Mouse (Mus musculus): Measurements from ENCODE around the gene Ubtf. TPM values are rescaled to one million over a fixed set of nuclear protein-coding genes. Genes with fewer than 3 reads are reported as not detected.

Ubtf gene
- polyA plus RNA-seq, 1 experiment: 27.7 TPM

DNA sequence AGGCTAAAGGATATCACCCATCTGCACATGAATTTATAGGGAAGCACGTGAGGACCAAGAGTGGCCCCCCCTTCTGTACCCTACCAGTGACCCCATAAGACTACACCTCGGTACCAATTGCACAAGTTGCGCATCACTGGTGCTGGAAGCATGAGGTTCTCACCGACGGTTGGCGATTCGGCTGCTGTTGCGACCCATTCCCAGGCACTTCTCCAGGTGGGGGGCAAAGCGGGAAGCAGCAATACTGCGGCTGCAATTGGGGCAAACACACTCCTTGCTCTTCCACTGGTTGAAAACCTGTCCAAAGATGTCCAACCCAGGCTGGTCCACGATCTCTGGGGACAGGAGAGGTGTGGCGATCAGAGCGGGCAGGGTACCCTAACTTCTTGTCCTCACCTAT, 25.6 kb downstream of the Ubtf start:
- WGBS: 91% methylated on average over 13 of the region's 13 CpGs

DNA sequence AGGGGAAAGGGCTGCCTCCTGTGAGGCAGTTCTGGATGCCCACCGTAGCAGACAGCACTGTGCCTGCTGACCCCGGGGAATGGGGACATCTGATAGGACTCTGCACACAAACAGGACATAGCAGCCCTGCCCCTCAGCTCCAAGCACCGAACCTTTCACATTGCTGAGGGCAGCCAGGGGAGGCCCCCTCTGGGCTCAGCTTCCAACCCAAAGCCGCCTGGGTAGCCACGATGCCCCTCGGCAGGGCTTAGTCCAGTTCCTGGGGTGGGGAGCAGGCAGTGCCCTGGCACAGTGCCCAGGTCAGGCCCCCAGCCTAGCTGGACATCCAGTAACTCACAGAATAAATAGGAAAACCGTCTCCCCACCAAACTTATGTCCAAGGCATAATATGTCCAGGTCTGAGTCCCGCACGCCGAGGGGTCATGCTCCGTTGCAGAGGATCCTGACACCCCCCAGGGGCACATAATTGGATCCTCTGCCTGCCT, 28.4 kb downstream of the Ubtf start:
- TF ChIP-seq CTCF (IDR thresholded peaks at IDR 0.05; ENCODE audit: insufficient read depth, low read length) (no peak), POLR2A (IDR thresholded peaks at IDR 0.05; ENCODE audit: borderline replicate concordance, extremely low read depth, low read depth, low read length) (no peak)
- Histone ChIP-seq H3K4me1 (ENCODE audit: control insufficient read depth, insufficient read depth, low read length) (peaks cover 7% of the 10 kb centered on the region), H3K4me3 (replicated peaks; ENCODE audit: extremely low read depth, low read depth, low read length) (no peak overlapping the region)
- no peak for DNase-seq
- WGBS: 77% methylated on average over 11 of the region's 11 CpGs

More for the DNA sequence above, 25.6 kb downstream of the Ubtf start:
- TF ChIP-seq POLR2A (IDR thresholded peaks at IDR 0.05; ENCODE audit: borderline replicate concordance, extremely low read depth, low read depth, low read length) (no peak), CTCF (IDR thresholded peaks at IDR 0.05; ENCODE audit: insufficient read depth, low read length) (no peak)
- peaks cover 7% of the 10 kb centered on the region for H3K4me1 ChIP-seq (ENCODE audit: control insufficient read depth, insufficient read depth, low read length)
- no peak overlapping the region for H3K4me3 ChIP-seq (replicated peaks; ENCODE audit: extremely low read depth, low read depth, low read length)
- DNase-seq: no peak

DNA sequence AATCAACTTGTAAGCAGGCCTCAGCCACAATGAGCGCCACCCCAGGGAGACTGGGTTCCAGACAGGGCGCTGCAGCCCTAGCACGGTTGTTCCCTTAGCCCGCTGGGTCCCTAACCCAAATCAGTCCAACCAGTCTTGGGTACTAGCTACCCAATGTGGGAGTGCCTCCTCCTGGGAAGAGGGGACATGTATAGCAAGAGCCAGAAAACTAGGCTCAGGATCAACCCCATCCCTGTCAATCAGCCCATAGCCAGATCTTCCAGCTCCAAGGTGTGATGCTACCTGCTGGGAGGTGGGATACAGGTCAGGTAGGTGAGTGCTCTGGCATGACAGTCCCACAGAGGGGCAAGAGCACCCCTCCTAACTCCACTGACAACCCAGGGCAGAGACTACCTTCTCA, 29.4 kb downstream of the Ubtf start:
- H3K4me3 ChIP-seq (replicated peaks; ENCODE audit: extremely low read depth, low read depth, low read length): no peak overlapping the region
- 90% methylated on average over 4 of the region's 4 CpGs for WGBS
- peaks cover 8% of the 10 kb centered on the region for H3K4me1 ChIP-seq (ENCODE audit: control insufficient read depth, insufficient read depth, low read length)
- TF ChIP-seq CTCF (IDR thresholded peaks at IDR 0.05; ENCODE audit: insufficient read depth, low read length) (no peak), POLR2A (IDR thresholded peaks at IDR 0.05; ENCODE audit: borderline replicate concordance, extremely low read depth, low read depth, low read length) (no peak)
- DNase-seq: no peak

DNA sequence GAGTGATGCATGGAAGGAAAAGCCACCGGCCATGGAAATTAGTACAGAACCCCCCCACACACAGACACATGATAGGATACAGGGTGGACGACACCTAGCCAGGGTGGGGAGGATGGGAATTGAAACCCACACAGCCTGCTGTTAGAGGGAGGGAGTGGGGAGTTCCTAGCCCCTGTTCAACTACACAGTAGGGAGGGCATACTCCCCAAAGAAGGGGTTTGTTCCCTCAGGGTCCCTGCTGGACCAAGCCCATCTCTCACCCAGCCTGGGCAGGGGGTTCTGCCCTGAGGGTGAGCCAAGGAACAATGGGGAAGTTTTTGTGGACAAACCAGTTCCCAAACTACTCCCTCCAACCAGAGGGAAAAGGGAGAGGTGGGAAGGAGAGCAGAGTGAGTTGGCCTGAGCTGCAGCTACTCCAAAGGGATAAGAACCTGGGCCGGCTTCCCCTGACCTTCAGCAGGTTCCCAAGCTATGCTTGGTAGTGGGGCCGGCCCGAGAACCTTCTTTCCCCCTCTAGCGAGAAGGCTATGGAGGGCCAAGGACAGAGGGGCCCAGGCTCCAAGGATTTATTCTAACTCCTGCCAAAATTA, 29.9 kb downstream of the Ubtf start:
- no peak for TF ChIP-seq CTCF (IDR thresholded peaks at IDR 0.05; ENCODE audit: insufficient read depth, low read length)
- no peak for TF ChIP-seq POLR2A (IDR thresholded peaks at IDR 0.05; ENCODE audit: borderline replicate concordance, extremely low read depth, low read depth, low read length)
- H3K4me1 ChIP-seq (ENCODE audit: control insufficient read depth, insufficient read depth, low read length): 0 out of 2 replicates have a peak, but pooled peaks cover 4% of the 10 kb centered on the region
- H3K4me3 ChIP-seq (replicated peaks; ENCODE audit: extremely low read depth, low read depth, low read length): no peak overlapping the region
- DNase-seq: no peak
- 62% methylated on average over 6 of the region's 6 CpGs for WGBS

DNA sequence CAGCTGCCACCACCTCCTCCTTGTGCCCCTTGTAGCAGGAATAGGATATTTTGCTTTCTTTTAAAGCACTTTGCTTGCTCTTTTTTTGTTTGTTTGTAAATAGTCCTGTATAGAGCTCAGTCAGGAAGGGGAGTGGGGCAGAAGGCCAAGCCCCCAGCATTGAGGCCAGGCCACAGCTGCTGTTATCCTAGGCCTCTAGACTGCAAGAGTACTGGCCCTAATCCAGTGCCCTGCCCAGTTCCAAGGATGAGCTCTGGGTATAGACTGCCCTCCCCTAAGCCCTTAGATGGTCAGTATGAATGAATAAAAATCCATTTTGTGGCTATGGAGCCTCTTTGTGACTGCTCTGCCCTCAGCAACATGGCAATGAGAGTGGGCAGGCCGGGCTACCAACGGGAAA, 30.6 kb downstream of the Ubtf start:
- TF ChIP-seq CTCF (IDR thresholded peaks at IDR 0.05; ENCODE audit: insufficient read depth, low read length) (no peak), POLR2A (IDR thresholded peaks at IDR 0.05; ENCODE audit: borderline replicate concordance, extremely low read depth, low read depth, low read length) (no peak)
- WGBS: 64% methylated on average over 2 of the region's 2 CpGs
- no peak for DNase-seq

DNA sequence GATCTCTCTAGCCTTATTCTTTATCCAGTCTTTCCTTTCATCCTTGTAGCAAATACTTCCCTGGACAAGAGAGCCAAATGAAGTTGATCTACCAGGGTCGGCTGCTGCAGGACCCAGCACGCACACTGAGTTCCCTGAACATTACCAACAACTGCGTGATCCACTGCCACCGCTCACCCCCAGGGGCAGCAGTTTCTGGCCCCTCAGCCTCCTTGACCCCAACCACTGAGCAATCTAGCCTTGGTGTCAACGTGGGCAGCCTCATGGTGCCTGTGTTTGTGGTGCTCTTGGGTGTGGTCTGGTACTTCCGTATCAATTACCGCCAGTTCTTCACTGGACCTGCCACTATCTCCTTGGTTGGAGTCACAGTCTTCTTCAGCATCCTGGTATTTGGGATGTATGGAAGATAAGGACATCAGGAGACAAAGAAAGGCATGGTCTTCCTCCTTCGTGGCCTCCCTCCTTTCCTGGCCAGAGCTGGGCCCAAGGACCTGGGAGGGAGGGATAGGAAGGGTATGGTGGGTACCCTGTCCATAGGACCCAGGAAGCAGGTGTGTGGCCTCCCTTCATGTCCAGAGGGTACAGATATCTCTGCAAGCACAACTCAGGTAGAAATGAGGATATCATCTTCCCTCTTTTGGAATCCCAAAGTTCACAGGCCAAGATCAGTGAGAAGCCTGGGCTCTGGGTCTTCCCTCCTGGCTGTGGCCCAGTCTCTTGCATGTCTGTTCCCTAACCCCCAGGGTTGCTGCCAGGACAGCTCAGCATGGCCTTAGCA, 31.3 kb downstream of the Ubtf start:
- Histone ChIP-seq H3K4me1 (ENCODE audit: control insufficient read depth, insufficient read depth, low read length) (0 out of 2 replicates have a peak, but pooled peaks cover 4% of the 10 kb centered on the region), H3K4me3 (replicated peaks; ENCODE audit: extremely low read depth, low read depth, low read length) (no peak overlapping the region)
- WGBS: 83% methylated on average over 8 of the region's 8 CpGs
- no peak for DNase-seq
- TF ChIP-seq CTCF (IDR thresholded peaks at IDR 0.05; ENCODE audit: insufficient read depth, low read length): no peak
- TF ChIP-seq POLR2A (IDR thresholded peaks at IDR 0.05; ENCODE audit: borderline replicate concordance, extremely low read depth, low read depth, low read length): no peak

More for the DNA sequence above, 30.6 kb downstream of the Ubtf start:
- Histone ChIP-seq H3K4me3 (replicated peaks; ENCODE audit: extremely low read depth, low read depth, low read length) (no peak overlapping the region), H3K4me1 (ENCODE audit: control insufficient read depth, insufficient read depth, low read length) (0 out of 2 replicates have a peak, but pooled peaks cover 4% of the 10 kb centered on the region)

DNA sequence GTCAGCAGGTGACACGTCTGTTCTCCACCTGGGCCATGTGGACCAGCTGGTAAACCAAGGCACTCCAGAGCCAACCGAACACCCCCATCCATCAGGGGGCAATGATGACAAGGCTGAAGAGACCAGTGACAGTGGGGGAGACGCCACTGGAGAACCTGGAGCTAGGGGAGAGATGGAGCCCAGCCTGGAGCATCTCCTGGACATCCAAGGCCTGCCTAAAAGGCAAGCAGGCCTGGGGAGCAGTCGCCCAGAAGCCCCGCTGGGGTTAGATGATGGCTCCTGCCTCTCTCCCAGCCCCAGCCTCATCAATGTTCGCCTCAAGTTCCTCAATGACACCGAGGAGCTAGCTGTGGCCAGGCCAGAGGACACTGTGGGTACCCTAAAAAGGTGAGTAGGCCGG, 32.1 kb downstream of the Ubtf start:
- H3K4me1 ChIP-seq (ENCODE audit: control insufficient read depth, insufficient read depth, low read length): 0 out of 2 replicates have a peak, but pooled peaks cover 4% of the 10 kb centered on the region
- no peak for DNase-seq
- TF ChIP-seq POLR2A (IDR thresholded peaks at IDR 0.05; ENCODE audit: borderline replicate concordance, extremely low read depth, low read depth, low read length) (no peak), CTCF (IDR thresholded peaks at IDR 0.05; ENCODE audit: insufficient read depth, low read length) (no peak)
- H3K4me3 ChIP-seq (replicated peaks; ENCODE audit: extremely low read depth, low read depth, low read length): no peak overlapping the region
- 90% methylated on average over 8 of the region's 8 CpGs for WGBS

DNA sequence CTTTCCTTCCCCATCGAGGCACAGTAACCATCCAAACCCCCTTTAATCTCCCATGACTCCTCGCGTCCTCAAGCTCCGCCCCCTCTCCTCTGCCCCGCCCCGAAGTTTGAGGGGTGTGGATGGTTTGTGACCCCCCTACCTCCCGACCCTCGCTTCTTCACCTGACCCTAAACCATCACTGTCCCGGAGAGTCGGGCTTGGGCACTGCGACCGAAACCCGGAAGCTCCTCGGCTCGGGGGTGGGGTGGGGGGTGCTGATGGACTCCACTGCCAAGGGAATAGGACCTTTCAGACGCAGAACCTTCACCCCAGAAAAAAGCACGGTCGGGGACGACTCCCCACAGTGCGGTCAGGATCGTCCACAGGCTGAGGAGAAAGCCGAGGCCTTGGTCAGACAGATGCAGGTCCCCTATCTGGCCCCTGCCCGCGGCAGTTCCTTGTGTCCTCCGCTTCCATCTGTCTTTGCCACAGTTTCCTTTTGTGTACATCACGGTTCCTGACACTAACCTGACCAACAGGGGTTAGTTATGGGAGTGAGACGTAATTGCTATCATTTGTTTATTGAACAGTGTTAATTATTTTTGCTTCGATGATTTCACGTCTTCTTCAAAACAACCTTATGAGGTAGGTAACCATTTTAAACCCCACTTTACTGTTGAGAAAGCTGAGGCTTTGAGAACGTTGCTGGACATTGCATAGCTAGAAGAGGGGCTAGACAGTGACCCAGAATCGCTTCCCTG, 34.3 kb downstream of the Ubtf start:
- 2% methylated on average over 31 of the region's 31 CpGs for WGBS
- no peak for TF ChIP-seq POLR2A (IDR thresholded peaks at IDR 0.05; ENCODE audit: borderline replicate concordance, extremely low read depth, low read depth, low read length)
- no peak for TF ChIP-seq CTCF (IDR thresholded peaks at IDR 0.05; ENCODE audit: insufficient read depth, low read length)
- Histone ChIP-seq H3K4me3 (replicated peaks; ENCODE audit: extremely low read depth, low read depth, low read length) (peak overlapping the region; percentile 82), H3K4me1 (ENCODE audit: control insufficient read depth, insufficient read depth, low read length) (0 out of 2 replicates have a peak, but pooled peaks cover 4% of the 10 kb centered on the region)
- no peak for DNase-seq

DNA sequence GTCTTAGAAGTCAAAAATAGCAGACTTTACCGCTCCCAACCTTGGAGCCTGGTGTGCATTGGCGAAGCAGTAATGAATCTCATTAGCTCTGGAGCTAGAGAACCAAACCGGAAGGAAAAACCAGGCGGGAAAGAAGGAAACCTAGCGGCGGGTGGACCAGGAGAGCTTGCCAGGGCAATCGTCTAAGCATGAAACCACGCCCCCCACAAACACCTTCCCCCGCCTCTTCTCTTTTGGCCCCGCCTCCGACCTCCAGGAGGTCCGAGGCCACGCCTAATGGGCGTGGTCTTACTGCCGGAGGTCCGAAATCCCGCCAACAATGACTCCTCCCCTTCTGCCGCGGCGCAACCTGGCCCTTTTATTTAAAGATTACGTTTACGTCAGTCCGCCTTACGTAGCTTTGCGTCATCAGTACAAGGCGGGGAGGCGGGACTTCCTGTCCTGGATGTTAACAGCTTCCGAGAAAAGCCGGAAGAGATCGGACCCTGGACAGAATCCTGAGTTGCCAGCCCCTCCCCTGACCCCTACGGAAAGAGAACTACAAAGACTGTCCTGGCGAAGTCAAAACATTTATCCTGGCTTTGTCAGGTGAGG, 34.9 kb downstream of the Ubtf start, which contains the start of gene Tmub2:
Tmub2 (plus strand) TSS at position 431 of the 594 bp plus-strand sequence.
- peak; percentile 95 for DNase-seq
- under 1% methylated on average over 32 of the region's 32 CpGs for WGBS
- TF ChIP-seq CTCF (IDR thresholded peaks at IDR 0.05; ENCODE audit: insufficient read depth, low read length) (no peak), POLR2A (IDR thresholded peaks at IDR 0.05; ENCODE audit: borderline replicate concordance, extremely low read depth, low read depth, low read length) (no peak; the same call in 1 of the 2 replicates)
- Histone ChIP-seq H3K4me1 (ENCODE audit: control insufficient read depth, insufficient read depth, low read length) (0 out of 2 replicates have a peak, but pooled peaks cover 4% of the 10 kb centered on the region), H3K4me3 (replicated peaks; ENCODE audit: extremely low read depth, low read depth, low read length) (peak within 1 kb of the TSS; percentile 82)

Measured in lung, adult 2 months (tissue).